Mouse (Mus musculus) liver, embryonic 12.5 days (tissue): ENCODE results near the gene Slc9a9. TPM values are rescaled to one million over a fixed set of nuclear protein-coding genes. Genes with fewer than 3 reads are reported as not detected.

Experiments used
- ATAC-seq: fragments of 200-750 bp; cut with Nextera tagmentation; 2 replicates; pipeline ENCODE4 v1.8.0; 2017; ENCODE audit warnings: moderate number of reproducible peaks, mild to moderate bottlenecking, moderate library complexity
- H3K27ac ChIP-seq: fragments of 300-500 bp; sonication (generic); 2 replicates; pipeline ENCODE4 v1.5.1; 2016; ENCODE audit warnings: mild to moderate bottlenecking
- H3K27me3 ChIP-seq: fragments of 300-500 bp; sonication (generic); replicated peaks from 2 replicates; pipeline ENCODE4 v1.6.1; 2016; ENCODE audit warnings: mild to moderate bottlenecking, moderate library complexity
- H3K36me3 ChIP-seq: fragments of 300-500 bp; sonication (generic); 2 replicates; pipeline ENCODE4 v1.6.1; 2016; ENCODE audit warnings: mild to moderate bottlenecking, moderate library complexity
- H3K4me1 ChIP-seq: fragments of 300-500 bp; sonication (generic); 2 replicates; pipeline ENCODE4 v1.6.1; 2016
- H3K4me2 ChIP-seq: fragments of 300-500 bp; sonication (generic); 2 replicates; pipeline ENCODE4 v1.6.1; 2016; ENCODE audit warnings: mild to moderate bottlenecking, moderate library complexity
- H3K4me3 ChIP-seq: fragments of 300-500 bp; sonication (generic); 2 replicates; pipeline ENCODE4 v1.5.1; 2016; ENCODE audit warnings: mild to moderate bottlenecking, moderate library complexity
- H3K9ac ChIP-seq: fragments of 300-500 bp; sonication (generic); 2 replicates; pipeline ENCODE4 v1.6.1; 2016; ENCODE audit warnings: mild to moderate bottlenecking, moderate library complexity
- H3K9me3 ChIP-seq: fragments of 300-500 bp; sonication (generic); replicated peaks from 2 replicates; pipeline ENCODE4 v1.6.1; 2016; ENCODE audit warnings: mild to moderate bottlenecking, moderate library complexity
- WGBS: fragments of 180-500 bp; shearing (Covaris S2); methylation state at CpG from one replicate; pipeline ENCODE4 v1.1.7; 2016; ENCODE audit not compliant: insufficient replicate concordance; 5-methylcytosine and 5-hydroxymethylcytosine counted together
- polyA plus RNA-seq: library from polyadenylated mRNA; unstranded; fragments of >200 nt; fragmentation: Nextera tagmentation; extraction: Ambion mirVana; gene quantifications from 2 replicates; pipeline ENCODE4 v1.2.1, GENCODE M21; 2016

Gene Slc9a9
- polyA plus RNA-seq, 1 experiment from 2014 or later: 1.6 TPM

DNA sequence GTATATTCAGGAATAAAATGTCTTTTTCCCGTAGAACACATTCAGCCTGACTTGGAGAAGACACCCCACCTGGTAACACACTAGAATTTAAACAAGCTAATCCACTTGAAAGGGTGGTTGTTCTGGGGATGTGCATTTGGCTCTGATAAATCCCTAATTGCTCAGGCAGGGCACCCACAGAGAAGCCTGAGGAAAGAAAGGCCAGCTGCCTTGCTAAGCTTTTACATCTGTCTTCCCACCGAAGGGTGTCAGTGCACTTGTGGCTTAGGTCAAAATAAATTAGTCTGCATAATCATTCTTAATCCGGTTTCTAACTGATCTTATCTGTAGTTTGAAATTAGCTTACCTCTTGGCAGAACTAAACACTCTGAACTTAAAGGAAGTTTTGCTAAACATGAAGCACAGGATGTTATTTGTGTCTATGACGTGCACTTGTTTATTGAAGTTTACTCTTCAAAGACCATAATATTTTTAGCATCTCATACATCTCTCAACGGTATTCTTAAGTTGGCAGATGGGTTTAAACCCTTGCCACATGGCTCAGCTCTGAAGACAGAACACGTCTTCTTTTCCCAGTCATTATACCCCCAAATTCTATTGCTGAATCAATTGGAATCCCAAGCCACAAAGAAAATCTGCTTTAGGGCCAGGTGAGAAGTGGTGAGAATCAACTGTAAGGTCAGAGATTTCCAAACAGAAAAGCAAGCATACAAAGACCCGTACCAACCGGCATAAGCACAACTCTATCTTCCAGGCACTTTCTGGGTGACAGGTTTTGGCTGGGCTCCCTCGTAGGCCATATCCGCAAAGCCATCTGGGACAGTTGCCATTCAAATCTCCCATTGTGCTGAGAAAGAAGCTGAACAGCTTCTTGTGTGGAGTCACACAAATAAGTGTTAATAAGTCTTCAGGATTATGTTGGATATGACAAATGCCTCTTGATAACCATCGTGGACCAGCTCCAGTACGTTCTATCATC is 443.7 kb downstream of the Slc9a9 start:
- H3K27ac ChIP-seq: no peak overlapping the region
- 63% methylated on average over 12 of the region's 12 CpGs for WGBS
- no peak for ATAC-seq
- H3K4me3 ChIP-seq: no peak overlapping the region
- H3K4me1 ChIP-seq: no peaks in the 10 kb centered on the region
- no peak overlapping the region for H3K4me2 ChIP-seq
- H3K36me3 ChIP-seq: no peaks in the 10 kb centered on the region
- H3K27me3 ChIP-seq: no peaks in the 10 kb centered on the region
- H3K9ac ChIP-seq: no peak overlapping the region
- no peaks in the 10 kb centered on the region for H3K9me3 ChIP-seq

DNA sequence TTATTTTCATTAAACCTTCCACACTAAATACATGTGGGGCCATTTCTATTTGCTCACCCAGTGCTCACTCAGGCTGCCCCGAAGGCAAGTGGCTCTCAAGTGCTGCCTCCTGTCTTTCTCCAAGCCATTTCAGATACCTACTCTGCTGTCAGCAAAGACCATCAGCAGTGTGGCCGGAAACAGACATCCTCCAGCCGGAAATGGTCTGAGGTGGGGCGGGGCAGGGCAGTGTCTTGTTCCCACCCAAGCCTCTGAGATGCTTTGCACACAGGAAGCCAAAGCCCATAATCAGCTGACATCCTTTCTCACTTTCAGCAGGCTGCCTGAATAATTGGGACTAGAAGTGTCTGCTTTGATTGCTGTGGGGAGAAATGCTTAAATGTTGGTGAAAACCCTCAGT is 450.4 kb downstream of the Slc9a9 start:
- peak; percentile 63; the same call in 1 of the 2 replicates for ATAC-seq
- H3K36me3 ChIP-seq: no peaks in the 10 kb centered on the region
- no peaks in the 10 kb centered on the region for H3K9me3 ChIP-seq
- H3K27ac ChIP-seq: no peak overlapping the region; the same call in 1 of the 2 replicates
- H3K4me2 ChIP-seq: no peak overlapping the region
- WGBS: 6% methylated on average over 4 of the region's 4 CpGs
- no peak overlapping the region for H3K9ac ChIP-seq
- no peak overlapping the region for H3K4me3 ChIP-seq
- H3K27me3 ChIP-seq: no peaks in the 10 kb centered on the region
- peaks cover 12% of the 10 kb centered on the region for H3K4me1 ChIP-seq

DNA sequence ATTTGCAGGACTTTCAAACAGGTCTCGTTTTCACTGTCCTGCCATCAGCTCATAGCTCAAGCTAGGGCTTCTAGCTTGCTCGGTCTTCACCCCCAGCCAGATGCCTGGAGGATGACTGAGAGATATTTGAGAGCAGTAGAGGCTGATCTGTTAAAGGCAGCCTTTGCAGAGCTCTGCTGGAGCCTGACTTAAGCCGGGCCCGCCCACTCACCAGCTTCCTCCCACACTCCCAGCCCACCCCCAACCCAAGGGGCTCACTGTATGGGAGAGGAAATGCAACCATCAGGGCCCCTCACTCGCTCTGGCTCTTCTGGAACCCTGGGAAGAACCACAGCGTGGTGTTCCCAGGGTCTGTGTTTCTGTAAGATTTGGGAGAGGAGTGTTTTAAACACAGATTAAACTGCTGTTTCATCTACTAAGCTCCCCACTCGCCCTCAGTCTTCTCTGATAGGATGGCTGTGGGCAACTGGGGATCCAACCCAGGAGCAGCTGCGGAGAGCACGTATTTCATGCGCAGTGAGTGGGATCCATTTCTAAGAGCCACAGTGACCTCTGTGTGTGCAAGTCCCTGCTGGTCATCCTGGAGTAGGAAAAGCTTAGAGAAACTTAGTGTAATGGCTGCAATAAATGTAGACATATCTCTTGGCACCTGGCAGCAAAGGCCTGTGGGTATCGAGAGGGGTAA is 451.6 kb downstream of the Slc9a9 start:
- no peaks in the 10 kb centered on the region for H3K27me3 ChIP-seq
- H3K9me3 ChIP-seq: no peaks in the 10 kb centered on the region
- H3K4me1 ChIP-seq: peaks cover 12% of the 10 kb centered on the region
- peak overlapping the region; percentile 25; the same call in 1 of the 2 replicates for H3K4me2 ChIP-seq
- H3K27ac ChIP-seq: peak overlapping the region; percentile 20; the same call in 1 of the 2 replicates
- H3K36me3 ChIP-seq: no peaks in the 10 kb centered on the region
- WGBS: 17% methylated on average over 11 of the region's 11 CpGs
- no peak overlapping the region for H3K9ac ChIP-seq
- H3K4me3 ChIP-seq: no peak overlapping the region
- peak; percentile 61 for ATAC-seq

DNA sequence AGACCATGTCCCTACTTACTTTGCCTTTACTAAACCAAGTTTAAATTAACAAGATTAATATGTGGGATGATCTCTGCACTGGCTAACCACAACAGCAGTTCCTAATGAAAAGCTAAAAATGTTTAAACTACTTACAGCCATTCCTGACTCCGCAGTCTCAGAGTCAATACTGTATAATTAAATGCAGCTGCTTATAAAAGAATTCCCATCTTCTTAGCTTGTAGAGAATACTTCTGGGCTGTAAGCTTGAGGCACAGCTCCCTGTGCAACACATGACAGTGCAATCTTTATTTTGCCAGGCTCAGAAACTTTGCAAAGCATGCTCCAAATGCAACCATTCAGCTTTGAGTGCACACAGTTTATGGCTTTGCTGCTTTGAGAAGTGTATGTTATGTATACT is 456.0 kb downstream of the Slc9a9 start:
- no peaks in the 10 kb centered on the region for H3K9me3 ChIP-seq
- no peak overlapping the region for H3K9ac ChIP-seq
- H3K4me2 ChIP-seq: no peak overlapping the region
- no peak for ATAC-seq
- no peak overlapping the region for H3K4me3 ChIP-seq
- H3K27me3 ChIP-seq: no peaks in the 10 kb centered on the region
- H3K4me1 ChIP-seq: peaks cover 9% of the 10 kb centered on the region
- 86% methylated on average over 1 of the region's 1 CpGs for WGBS
- H3K36me3 ChIP-seq: no peaks in the 10 kb centered on the region
- H3K27ac ChIP-seq: no peak overlapping the region

DNA sequence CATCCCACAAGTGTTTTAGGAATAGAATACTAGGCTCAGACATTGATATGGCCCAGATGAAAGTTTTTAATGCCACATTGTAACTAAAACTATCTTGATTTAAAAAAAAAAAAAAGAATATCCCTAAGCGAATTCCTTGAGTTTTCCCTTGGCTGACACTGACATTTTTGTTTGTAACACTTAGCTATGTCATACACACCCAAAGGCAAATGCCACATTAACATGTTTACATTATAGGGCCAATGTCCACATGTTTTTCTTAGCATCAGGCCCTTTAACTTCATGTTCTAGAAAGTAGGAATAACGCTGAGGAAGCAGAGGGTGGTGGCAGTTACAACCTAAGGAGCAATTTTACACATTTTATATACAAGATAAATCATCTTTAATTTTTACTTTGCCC is 458.1 kb downstream of the Slc9a9 start:
- Histone ChIP-seq H3K4me2 (no peak overlapping the region), H3K4me3 (no peak overlapping the region), H3K9ac (no peak overlapping the region), H3K27me3 (no peaks in the 10 kb centered on the region), H3K4me1 (no peaks in the 10 kb centered on the region), H3K27ac (no peak overlapping the region), H3K9me3 (no peaks in the 10 kb centered on the region), H3K36me3 (no peaks in the 10 kb centered on the region)
- WGBS: 50% methylated on average over 2 of the region's 2 CpGs
- ATAC-seq: no peak

DNA sequence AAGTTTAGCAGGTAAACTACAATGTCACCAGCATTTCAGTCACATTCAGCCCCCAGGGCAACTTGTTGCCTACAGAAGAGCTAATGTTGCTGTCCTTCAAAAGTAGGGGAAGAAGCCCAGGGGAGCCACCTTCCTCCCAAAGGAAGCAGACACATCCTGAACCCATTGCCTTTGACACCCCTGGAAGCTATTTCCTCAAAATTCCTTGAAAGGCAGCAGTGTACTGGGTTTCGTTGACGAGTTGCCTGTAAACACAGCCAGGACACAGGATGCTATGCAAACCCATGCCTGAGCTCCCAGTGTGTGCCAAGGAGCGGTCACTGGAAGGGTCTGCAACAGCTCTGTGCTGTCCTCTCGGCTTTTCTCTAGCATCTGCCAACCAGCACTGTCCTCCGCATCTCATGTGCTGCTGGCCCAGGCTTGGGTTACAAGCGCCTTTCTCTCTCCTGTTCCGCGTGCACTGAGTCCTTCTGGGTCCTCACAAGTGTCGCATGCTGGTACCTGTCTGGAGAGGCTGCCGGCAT is 479.6 kb downstream of the Slc9a9 start:
- Histone ChIP-seq H3K4me1 (no peaks in the 10 kb centered on the region), H3K27ac (no peak overlapping the region), H3K4me2 (no peak overlapping the region), H3K4me3 (no peak overlapping the region), H3K27me3 (no peaks in the 10 kb centered on the region), H3K9me3 (no peaks in the 10 kb centered on the region), H3K9ac (no peak overlapping the region), H3K36me3 (no peaks in the 10 kb centered on the region)
- no peak for ATAC-seq
- WGBS: 68% methylated on average over 10 of the region's 10 CpGs

DNA sequence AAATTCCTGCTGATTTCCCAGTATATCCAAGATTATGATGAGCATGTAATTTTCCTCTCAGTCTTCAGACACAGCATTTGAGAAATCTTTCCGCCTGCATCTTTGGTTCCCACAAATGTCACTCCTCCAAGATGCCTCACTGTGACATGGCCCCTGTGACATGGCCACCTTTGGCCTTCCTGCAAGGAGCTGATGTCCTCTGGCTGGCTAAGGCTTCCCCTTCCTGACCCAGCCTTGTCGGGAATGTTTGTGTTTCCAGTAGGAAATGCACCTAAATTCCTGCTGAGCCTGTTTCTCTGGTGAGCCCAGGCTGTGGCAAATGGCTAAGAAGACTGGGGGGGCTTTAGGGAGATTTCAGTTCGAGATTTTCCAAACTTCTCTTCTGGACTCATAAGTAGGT is 480.4 kb downstream of the Slc9a9 start:
- Histone ChIP-seq H3K4me3 (no peak overlapping the region), H3K27ac (no peak overlapping the region), H3K9me3 (no peaks in the 10 kb centered on the region), H3K9ac (no peak overlapping the region), H3K4me1 (no peaks in the 10 kb centered on the region), H3K27me3 (no peaks in the 10 kb centered on the region), H3K36me3 (no peaks in the 10 kb centered on the region), H3K4me2 (no peak overlapping the region)
- WGBS: 41% methylated on average over 3 of the region's 3 CpGs
- ATAC-seq: no peak

DNA sequence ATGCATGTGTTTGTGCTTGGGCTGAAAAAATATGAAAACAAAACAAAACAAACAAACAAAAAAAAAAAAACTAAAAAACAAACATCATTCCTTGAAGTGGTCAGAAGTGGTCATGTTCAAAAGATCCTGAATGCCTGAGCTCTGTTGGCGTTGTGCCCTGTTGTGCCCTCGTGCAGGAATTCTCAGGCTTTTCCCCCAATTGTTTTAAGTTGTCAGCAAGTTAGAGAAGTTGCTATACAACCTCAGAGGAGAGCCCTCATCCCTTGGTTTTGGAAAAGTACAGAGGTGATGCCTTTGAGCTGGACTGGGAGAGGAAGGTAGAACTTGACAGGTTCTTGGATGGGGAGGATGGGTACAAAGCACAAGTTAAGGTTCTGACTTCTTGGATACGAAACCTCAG is 480.9 kb downstream of the Slc9a9 start:
- H3K4me2 ChIP-seq: no peak overlapping the region
- no peak for ATAC-seq
- 62% methylated on average over 3 of the region's 3 CpGs for WGBS
- H3K9ac ChIP-seq: no peak overlapping the region
- no peaks in the 10 kb centered on the region for H3K36me3 ChIP-seq
- H3K4me1 ChIP-seq: no peaks in the 10 kb centered on the region
- H3K4me3 ChIP-seq: no peak overlapping the region
- H3K9me3 ChIP-seq: no peaks in the 10 kb centered on the region
- H3K27me3 ChIP-seq: no peaks in the 10 kb centered on the region
- no peak overlapping the region for H3K27ac ChIP-seq

DNA sequence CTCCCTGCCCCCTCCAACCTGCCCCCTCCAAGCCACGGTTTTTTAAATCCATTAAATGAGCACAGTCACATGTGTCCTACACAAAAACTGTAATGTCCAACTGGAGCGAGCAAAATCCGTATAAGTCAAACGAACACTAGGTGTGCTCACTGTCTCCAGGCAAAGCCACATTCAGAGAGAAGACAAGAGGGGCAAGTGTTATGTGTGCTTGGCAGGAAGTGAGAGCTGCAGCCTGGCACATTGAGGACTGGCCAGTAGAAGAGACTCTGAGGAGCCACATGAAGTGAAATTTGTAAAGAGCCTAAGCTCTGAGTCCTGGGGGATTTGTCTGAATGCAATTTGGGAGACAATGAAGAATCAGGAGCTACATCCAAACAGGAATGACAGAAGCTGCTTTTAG is 481.3 kb downstream of the Slc9a9 start:
- ATAC-seq: no peak
- 68% methylated on average over 4 of the region's 4 CpGs for WGBS
- Histone ChIP-seq H3K36me3 (no peaks in the 10 kb centered on the region), H3K4me3 (no peak overlapping the region), H3K9me3 (no peaks in the 10 kb centered on the region), H3K27me3 (no peaks in the 10 kb centered on the region), H3K27ac (no peak overlapping the region), H3K9ac (no peak overlapping the region), H3K4me1 (no peaks in the 10 kb centered on the region), H3K4me2 (no peak overlapping the region)

DNA sequence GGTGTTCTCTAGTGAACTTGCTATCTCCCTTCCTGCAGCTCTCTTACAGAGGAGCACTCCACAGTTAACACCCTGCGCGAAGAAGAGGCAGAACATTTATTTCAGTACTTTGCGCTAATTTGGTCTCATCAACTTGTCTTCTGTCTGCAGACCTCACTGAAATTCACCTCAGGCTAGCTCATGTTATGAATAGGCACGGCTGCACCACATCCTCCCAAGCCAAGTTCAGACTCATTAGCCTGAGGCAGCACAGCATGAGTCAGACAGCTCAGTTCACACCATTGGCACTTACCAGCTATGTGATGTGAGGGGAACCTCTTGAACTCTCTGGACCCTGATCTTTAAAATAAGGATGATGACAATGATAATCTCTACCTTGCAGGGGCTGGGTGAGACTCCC is 482.0 kb downstream of the Slc9a9 start:
- no peaks in the 10 kb centered on the region for H3K9me3 ChIP-seq
- no peak overlapping the region for H3K4me2 ChIP-seq
- no peaks in the 10 kb centered on the region for H3K27me3 ChIP-seq
- H3K27ac ChIP-seq: no peak overlapping the region
- H3K4me1 ChIP-seq: no peaks in the 10 kb centered on the region
- 52% methylated on average over 4 of the region's 4 CpGs for WGBS
- H3K4me3 ChIP-seq: no peak overlapping the region
- H3K9ac ChIP-seq: no peak overlapping the region
- H3K36me3 ChIP-seq: no peaks in the 10 kb centered on the region
- no peak for ATAC-seq

DNA sequence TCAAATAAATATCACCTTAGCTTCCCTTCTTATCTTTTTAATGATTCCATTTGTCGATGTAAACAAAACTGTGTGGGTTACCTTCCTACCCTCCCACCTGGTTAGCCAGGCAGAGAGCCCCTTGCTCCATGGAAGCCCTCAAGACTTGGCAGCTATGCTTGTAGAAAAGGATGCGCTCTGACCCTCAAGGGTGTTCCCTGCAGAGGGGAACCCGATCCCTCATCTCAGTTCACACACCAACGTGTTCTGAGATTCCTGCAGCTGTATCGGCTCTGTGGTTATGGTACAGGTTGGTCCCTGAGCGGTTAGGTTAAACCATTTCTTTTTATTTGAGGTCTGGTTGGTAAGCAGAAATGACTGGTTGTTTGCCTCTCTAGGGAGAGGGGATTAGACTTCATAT is 484.3 kb downstream of the Slc9a9 start:
- WGBS: 69% methylated on average over 6 of the region's 6 CpGs
- Histone ChIP-seq H3K36me3 (no peaks in the 10 kb centered on the region), H3K9me3 (no peaks in the 10 kb centered on the region), H3K4me2 (no peak overlapping the region), H3K4me1 (no peaks in the 10 kb centered on the region), H3K27me3 (no peaks in the 10 kb centered on the region), H3K27ac (no peak overlapping the region), H3K4me3 (no peak overlapping the region), H3K9ac (no peak overlapping the region)
- no peak for ATAC-seq

DNA sequence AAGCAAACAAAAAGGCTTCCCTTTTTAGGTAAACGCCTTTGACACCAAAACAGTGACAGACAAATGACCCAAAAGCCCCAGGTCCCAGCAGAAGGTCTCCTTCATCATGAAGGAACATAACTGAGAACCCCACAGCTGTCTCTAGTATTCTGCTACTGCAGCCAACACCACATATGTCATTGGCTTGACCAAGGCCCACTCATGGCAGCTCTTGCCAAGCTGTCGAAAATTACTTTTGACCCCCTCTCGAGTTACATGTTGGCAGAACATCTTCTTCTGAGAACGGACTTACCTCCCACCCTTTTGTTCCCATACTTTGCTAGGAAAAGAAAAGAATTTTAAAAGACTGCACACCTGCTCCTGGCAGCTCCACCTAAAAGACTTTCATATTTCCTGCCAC is 488.2 kb downstream of the Slc9a9 start:
- 53% methylated on average over 4 of the region's 4 CpGs for whole genome bisulfite sequencing
- Histone ChIP-seq H3K4me1 (no peaks in the 10 kb centered on the region), H3K4me2 (no peak overlapping the region), H3K27ac (no peak overlapping the region), H3K9ac (no peak overlapping the region), H3K36me3 (no peaks in the 10 kb centered on the region), H3K9me3 (no peaks in the 10 kb centered on the region), H3K4me3 (no peak overlapping the region), H3K27me3 (no peaks in the 10 kb centered on the region)
- no peak for ATAC-seq
